Mouse (Mus musculus): ENCODE measurements around the gene Kdf1.
A peak's percentile ranks its signal among the peaks of the same experiment; 100 is the strongest.

DNA sequence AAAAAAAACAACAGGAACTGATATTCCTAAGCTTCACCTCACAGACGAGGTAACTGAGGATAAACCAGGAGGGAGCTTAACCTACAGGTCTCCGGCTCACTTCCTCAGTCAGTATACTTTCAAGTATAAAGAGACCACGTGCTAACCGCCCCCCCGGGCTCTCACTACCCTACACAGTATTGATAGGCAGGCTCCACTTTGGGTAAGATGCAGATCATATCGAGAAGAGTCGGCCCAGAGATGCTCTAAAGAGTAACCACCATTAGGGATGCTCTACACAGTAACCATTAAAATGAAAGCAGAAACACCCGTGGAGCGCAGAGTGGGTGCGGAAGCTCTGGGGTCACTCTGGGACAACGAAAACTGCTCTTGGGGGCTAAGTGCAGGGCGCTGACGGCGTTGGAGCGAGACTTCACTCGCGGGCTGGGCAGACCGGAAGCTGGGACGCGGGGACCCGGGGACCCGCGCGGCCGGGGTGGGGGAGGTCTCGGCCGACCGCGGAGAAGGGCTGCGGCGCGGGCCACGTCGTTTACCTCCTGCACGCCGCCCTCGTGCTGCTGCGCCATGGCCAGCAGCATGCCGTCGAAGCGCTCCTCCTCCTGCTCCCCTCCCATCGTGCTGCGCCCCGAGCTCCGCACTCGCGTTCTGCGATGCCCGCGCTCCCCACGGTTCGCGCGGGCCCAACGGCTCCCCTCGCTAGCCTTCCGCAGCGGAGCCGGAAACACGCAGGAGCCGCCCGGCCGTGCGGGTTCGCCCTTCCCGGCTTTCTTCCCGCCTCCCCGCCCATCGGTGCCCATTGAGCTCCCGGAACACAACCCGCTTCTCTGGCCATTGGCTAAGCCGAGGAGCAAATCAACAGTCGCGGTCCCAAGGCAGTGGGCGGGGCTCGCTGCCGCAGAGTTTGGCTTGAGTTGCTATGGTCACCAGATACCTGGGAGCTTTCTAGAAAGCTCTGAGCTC lies 26.8 kb downstream of the Kdf1 start, which contains the start of gene Nudc:
- TF ChIP-seq POLR2A (IDR thresholded peaks at IDR 0.05; ENCODE audit: low read depth, low read length) (peak; percentile 74), CTCF (IDR thresholded peaks at IDR 0.05; ENCODE audit: extremely low read depth, insufficient read depth, insufficient read length, insufficient replicate concordance) (no peak)

Measured in spleen, adult 2 months (tissue).